16 mouse cellular contexts compared by ENCODE assay signal in genomic region chr4:130800147-130800546, GRCm38 (mm10). TPM values are rescaled to one million over a fixed set of nuclear protein-coding genes. Genes with fewer than 3 reads are reported as not detected.
DNase-seq lines count a peak whose midpoint lies in the region; ATAC-seq and TF ChIP-seq lines count a peak whose summit lies in the region.
"Had no signal": no experiment of that assay in that cellular context is flagged by ENCODE, and none has a peak within 500 bp of the region (broad histone marks: within the 10 kb centered on the region; RNA-seq: fewer than 3 reads in every experiment).

No protein-coding gene starts in this region.

- no peaks in the 10 kb centered on the region for H3K27me3 ChIP-seq in hindbrain, postnatal 0 days (ENCODE audit: insufficient read depth, low read length)
- no peaks in the 10 kb centered on the region for H3K27me3 ChIP-seq in hindbrain, embryonic 16.5 days (replicated peaks; ENCODE audit: control insufficient read depth, insufficient read depth, low read length)
- H3K27me3 ChIP-seq: neural tube, embryonic 13.5 days had no signal

- H3K4me3 ChIP-seq in hindbrain, postnatal 0 days (ENCODE audit: low read length) = no peak overlapping the region
- H3K4me3 ChIP-seq in hindbrain, embryonic 16.5 days (ENCODE audit: low read length) = no peak overlapping the region
- H3K4me3 ChIP-seq: forebrain, embryonic 12.5 days; heart, embryonic 13.5 days; hindbrain, embryonic 13.5 days; neural tube, embryonic 13.5 days had no signal

- WGBS in hindbrain, postnatal 0 days = 80% methylated on average over 6 of the region's 6 CpGs
- WGBS in hindbrain, embryonic 16.5 days = 84% methylated on average over 6 of the region's 6 CpGs

- H3K4me1 ChIP-seq in hindbrain, postnatal 0 days (ENCODE audit: insufficient read depth, low read length) = peaks cover 58% of the 10 kb centered on the region
- peaks cover 66% of the 10 kb centered on the region for H3K4me1 ChIP-seq in hindbrain, embryonic 16.5 days (ENCODE audit: control insufficient read depth, insufficient read depth, low read depth, low read length)

- H3K36me3 ChIP-seq in hindbrain, postnatal 0 days (ENCODE audit: insufficient read depth, low read length) = no peaks in the 10 kb centered on the region
- no peaks in the 10 kb centered on the region for H3K36me3 ChIP-seq in hindbrain, embryonic 16.5 days (ENCODE audit: control insufficient read depth, insufficient read depth, low read length)
- H3K36me3 ChIP-seq: forebrain, embryonic 12.5 days; heart, embryonic 13.5 days; hindbrain, embryonic 13.5 days; neural tube, embryonic 13.5 days had no signal

- no peak overlapping the region for H3K9ac ChIP-seq in hindbrain, postnatal 0 days (replicated peaks; ENCODE audit: low read length)
- no peak overlapping the region for H3K9ac ChIP-seq in hindbrain, embryonic 16.5 days (ENCODE audit: low read depth, low read length)
- H3K9ac ChIP-seq: forebrain, embryonic 12.5 days had no signal

- TF ChIP-seq CTCF in hindbrain, postnatal 0 days (IDR thresholded peaks at IDR 0.05; ENCODE audit: low read depth) = no peak

- peak overlapping the region; percentile 20; the same call in 1 of the 2 replicates for H3K27ac ChIP-seq in hindbrain, postnatal 0 days
- H3K27ac ChIP-seq in hindbrain, embryonic 16.5 days (ENCODE audit: low read depth, low read length) = no peak overlapping the region
- H3K27ac ChIP-seq: forebrain, embryonic 12.5 days; hindbrain, embryonic 13.5 days had no signal

- no peaks in the 10 kb centered on the region for H3K9me3 ChIP-seq in hindbrain, postnatal 0 days (ENCODE audit: low read length)
- no peaks in the 10 kb centered on the region for H3K9me3 ChIP-seq in hindbrain, embryonic 16.5 days (ENCODE audit: control insufficient read depth, low read length)
- H3K9me3 ChIP-seq: forebrain, embryonic 12.5 days; heart, embryonic 13.5 days; hindbrain, embryonic 13.5 days; neural tube, embryonic 13.5 days had no signal

- H3K4me2 ChIP-seq in hindbrain, postnatal 0 days (ENCODE audit: low read depth, low read length) = no peak overlapping the region
- no peak overlapping the region for H3K4me2 ChIP-seq in hindbrain, embryonic 16.5 days (ENCODE audit: low read length)
- H3K4me2 ChIP-seq: forebrain, embryonic 12.5 days; heart, embryonic 13.5 days; hindbrain, embryonic 13.5 days; neural tube, embryonic 13.5 days had no signal

- no peak for ATAC-seq in hindbrain, postnatal 0 days
- ATAC-seq in hindbrain, embryonic 16.5 days = no peak
- ATAC-seq: intestine, postnatal 0 days had no signal

- DNase-seq in adrenal gland, adult 8-10 months = peak; percentile 26
- no peak for DNase-seq in adrenal gland, postnatal 25 days
- DNase-seq in hindbrain, postnatal 0 days (ENCODE audit: low spot score) = no peak
- peak; percentile 37 to 46 for DNase-seq in lung, postnatal 4 days
- DNase-seq in lung, postnatal 10 days = no peak
- no peak for DNase-seq in embryo, embryonic 9.5 days (ENCODE audit: extremely low spot score)
- DNase-seq: gastrocnemius, postnatal 14 days; kidney, postnatal 10 days; left cerebral cortex, postnatal 4 days; thymus, postnatal 36 days had no signal

RNA-seq across cellular contexts. Expression of gene Sdc3, which starts 7.8 kb away (rescaled TPM):
- 100 to 1,000 TPM; 332 to 626 (median 448) TPM for total RNA-seq in adrenal gland, adult 8-10 months (2022)
- 425 and 496 TPM in 2 replicates for total RNA-seq in adrenal gland, postnatal 25 days (2021)
- total RNA-seq in hindbrain, postnatal 0 days (2014; rRNA removed) = 587 and 649 TPM in 2 replicates
- polyA plus RNA-seq in hindbrain, postnatal 0 days (2015; fragmentation: Nextera tagmentation; extraction: Ambion mirVana) = 150 and 180 TPM in 2 replicates
- 151 and 187 TPM in 2 replicates for polyA plus RNA-seq in hindbrain, embryonic 16.5 days (2015; fragmentation: Nextera tagmentation; extraction: Ambion mirVana)

Comparison
In these comparisons a context has a peak if more than half of its experiments do, and no peak if none do; other contexts are left out.
1. DNase-seq: peak in adrenal gland, adult 8-10 months (single experiment) and lung, postnatal 4 days (2 of 2); none in adrenal gland, postnatal 25 days (single experiment), hindbrain, postnatal 0 days (single experiment), lung, postnatal 10 days (single experiment) and embryo, embryonic 9.5 days (single experiment).